Mouse (Mus musculus) hindbrain, embryonic 15.5 days (tissue): ENCODE results near the gene Mroh2b. TPM values are rescaled to one million over a fixed set of nuclear protein-coding genes. Genes with fewer than 3 reads are reported as not detected.

Experiments used
- ATAC-seq: fragments of 200-750 bp; cut with Nextera tagmentation; 2 replicates; pipeline ENCODE4 v1.8.0; 2017; ENCODE audit warnings: low read depth, moderate number of reproducible peaks, moderate TSS enrichment; ENCODE audit not compliant: low FRiP score
- H3K27ac ChIP-seq: fragments of 300-500 bp; sonication (generic); replicated peaks from 2 replicates; pipeline ENCODE4 v1.5.1; 2015; ENCODE audit warnings: mild to moderate bottlenecking, inconsistent platforms
- H3K27me3 ChIP-seq: fragments of 300-500 bp; sonication (generic); 2 replicates; pipeline ENCODE4 v1.6.1; 2015; ENCODE audit warnings: control low read depth, inconsistent platforms
- H3K36me3 ChIP-seq: fragments of 300-500 bp; sonication (generic); 2 replicates; pipeline ENCODE4 v1.6.1; 2015; ENCODE audit warnings: control low read depth, inconsistent platforms
- H3K4me1 ChIP-seq: fragments of 300-500 bp; sonication (generic); replicated peaks from 2 replicates; pipeline ENCODE4 v1.6.1; 2015; ENCODE audit warnings: control low read depth, inconsistent platforms
- H3K4me2 ChIP-seq: fragments of 300-500 bp; sonication (generic); 2 replicates; pipeline ENCODE4 v1.6.1; 2015; ENCODE audit warnings: moderate library complexity, mild to moderate bottlenecking, inconsistent platforms
- H3K4me3 ChIP-seq: fragments of 300-500 bp; sonication (generic); 2 replicates; pipeline ENCODE4 v1.5.1; 2015; ENCODE audit warnings: mild to moderate bottlenecking, inconsistent platforms
- H3K9ac ChIP-seq: fragments of 300-500 bp; sonication (generic); 2 replicates; pipeline ENCODE4 v1.6.1; 2015; ENCODE audit warnings: inconsistent platforms
- H3K9me3 ChIP-seq: fragments of 300-500 bp; sonication (generic); 2 replicates; pipeline ENCODE4 v1.6.1; 2016; ENCODE audit warnings: control low read depth, inconsistent platforms
- WGBS: fragments of 180-500 bp; shearing (Covaris S2); methylation state at CpG from one replicate; pipeline ENCODE4 v1.1.7; 2015; 5-methylcytosine and 5-hydroxymethylcytosine counted together
- polyA plus RNA-seq: library from polyadenylated mRNA; unstranded; fragments of >200 nt; fragmentation: Nextera tagmentation; extraction: Ambion mirVana; gene quantifications from 2 replicates; pipeline ENCODE4 v1.2.1, GENCODE M21; 2015

The Mroh2b gene
- not detected in 2 replicates for polyA plus RNA-seq

DNA sequence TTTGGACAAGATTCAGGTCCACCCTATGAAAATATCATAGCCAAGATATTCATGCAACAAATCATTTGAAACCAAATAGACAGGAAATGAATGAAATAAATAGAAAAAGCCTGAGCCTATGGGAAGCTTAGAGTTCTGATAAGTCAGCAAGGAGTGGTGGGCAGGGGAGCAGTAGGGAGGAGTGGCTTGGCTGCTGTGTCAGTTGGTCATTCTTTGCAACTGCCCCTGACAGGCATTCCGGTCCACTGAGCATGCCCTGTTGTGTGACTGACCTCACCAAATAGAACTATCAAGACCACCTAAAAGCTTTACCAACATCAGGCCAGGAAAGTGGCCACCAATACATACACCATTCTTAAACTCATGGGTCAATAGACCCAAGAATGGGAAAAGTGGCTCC is at the start of gene Mroh2b:
TSS of gene Mroh2b (plus strand) at position 301 of the 400 bp plus-strand sequence.
- H3K4me1 ChIP-seq: no peaks in the 10 kb centered on the region
- H3K4me3 ChIP-seq: no peak within 1 kb of the TSS
- no peak within 1 kb of the TSS for H3K27ac ChIP-seq
- 95% methylated on average over 1 of the region's 1 CpGs for WGBS
- ATAC-seq: no peak
- no peaks in the 10 kb centered on the region for H3K9me3 ChIP-seq
- no peaks in the 10 kb centered on the region for H3K27me3 ChIP-seq
- H3K4me2 ChIP-seq: no peak within 1 kb of the TSS
- H3K9ac ChIP-seq: no peak within 1 kb of the TSS
- no peaks in the 10 kb centered on the region for H3K36me3 ChIP-seq

DNA sequence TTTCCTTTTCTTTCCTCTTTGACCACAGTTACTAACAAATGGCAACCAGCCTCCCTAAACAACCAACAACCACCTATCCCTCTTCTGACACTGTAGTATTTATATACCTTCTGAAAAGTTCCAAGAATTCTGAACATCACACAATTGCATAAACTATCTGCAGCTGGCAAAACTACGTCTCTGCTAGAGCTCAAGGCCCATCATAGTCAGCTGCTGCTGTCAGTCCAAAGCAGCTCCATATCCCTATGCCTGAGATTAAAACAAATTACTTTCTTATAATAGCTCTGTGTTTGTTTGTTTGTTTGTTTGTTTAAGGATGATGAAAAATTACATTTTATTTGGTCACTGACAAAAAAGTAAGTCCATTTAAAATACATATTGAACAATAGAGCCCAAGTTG is 48.5 kb upstream of the Mroh2b start:
- H3K9me3 ChIP-seq: no peaks in the 10 kb centered on the region
- no peak overlapping the region for H3K4me3 ChIP-seq
- no peak overlapping the region for H3K4me2 ChIP-seq
- WGBS: 92% methylated on average over 1 of the region's 1 CpGs
- H3K27ac ChIP-seq: no peak overlapping the region
- H3K9ac ChIP-seq: no peak overlapping the region
- no peak for ATAC-seq
- H3K36me3 ChIP-seq: no peaks in the 10 kb centered on the region
- no peaks in the 10 kb centered on the region for H3K27me3 ChIP-seq
- no peaks in the 10 kb centered on the region for H3K4me1 ChIP-seq

DNA sequence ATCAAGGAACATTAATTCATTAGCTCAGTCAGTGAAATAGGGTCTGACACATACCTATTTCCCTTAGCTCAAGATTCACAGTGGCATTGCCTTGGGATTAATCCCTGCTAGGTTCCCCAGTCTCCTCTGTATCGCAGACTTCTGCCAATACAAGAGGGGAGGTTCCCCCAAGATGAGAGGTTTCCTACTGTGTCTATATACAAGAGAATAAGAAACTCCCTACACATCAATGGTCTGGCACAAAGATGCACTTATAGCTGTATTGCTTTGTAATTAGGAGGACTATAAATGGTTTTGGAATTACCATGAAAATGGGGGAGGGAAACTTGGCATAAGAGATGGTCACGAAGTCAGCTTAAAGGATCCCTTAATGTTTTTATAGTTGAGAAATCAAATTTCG is 3.6 kb upstream of the Mroh2b start:
- WGBS: 32% methylated on average over 3 of the region's 3 CpGs
- no peak overlapping the region for H3K4me2 ChIP-seq
- H3K9ac ChIP-seq: no peak overlapping the region
- no peaks in the 10 kb centered on the region for H3K4me1 ChIP-seq
- H3K9me3 ChIP-seq: no peaks in the 10 kb centered on the region
- H3K27ac ChIP-seq: no peak overlapping the region
- no peaks in the 10 kb centered on the region for H3K36me3 ChIP-seq
- no peak for ATAC-seq
- no peaks in the 10 kb centered on the region for H3K27me3 ChIP-seq
- no peak overlapping the region for H3K4me3 ChIP-seq

DNA sequence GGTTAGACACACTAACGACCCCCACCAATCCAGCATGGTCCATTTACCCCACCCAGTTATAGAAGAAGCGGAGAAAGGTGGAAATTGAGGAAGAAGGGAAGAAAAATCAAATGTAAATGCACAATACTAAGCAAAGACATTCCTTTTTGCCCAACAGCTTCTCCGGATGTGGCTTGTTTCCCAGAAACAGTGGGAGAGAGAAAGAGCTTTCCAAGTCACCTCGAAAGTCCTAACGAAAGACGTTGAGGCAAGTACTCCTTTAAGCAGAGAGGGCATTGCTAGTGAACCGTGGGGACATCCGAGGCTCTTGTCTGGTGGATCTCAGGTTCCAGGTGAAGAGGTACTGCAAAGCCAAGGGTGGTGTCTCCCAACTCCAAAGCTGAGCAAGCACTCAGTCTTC is 36.2 kb downstream of the Mroh2b start:
- Histone ChIP-seq H3K9me3 (no peaks in the 10 kb centered on the region), H3K9ac (no peak overlapping the region), H3K27me3 (no peaks in the 10 kb centered on the region), H3K36me3 (no peaks in the 10 kb centered on the region), H3K4me3 (no peak overlapping the region), H3K4me2 (no peak overlapping the region), H3K4me1 (no peaks in the 10 kb centered on the region), H3K27ac (no peak overlapping the region)
- no peak for ATAC-seq
- WGBS: 83% methylated on average over 8 of the region's 8 CpGs

DNA sequence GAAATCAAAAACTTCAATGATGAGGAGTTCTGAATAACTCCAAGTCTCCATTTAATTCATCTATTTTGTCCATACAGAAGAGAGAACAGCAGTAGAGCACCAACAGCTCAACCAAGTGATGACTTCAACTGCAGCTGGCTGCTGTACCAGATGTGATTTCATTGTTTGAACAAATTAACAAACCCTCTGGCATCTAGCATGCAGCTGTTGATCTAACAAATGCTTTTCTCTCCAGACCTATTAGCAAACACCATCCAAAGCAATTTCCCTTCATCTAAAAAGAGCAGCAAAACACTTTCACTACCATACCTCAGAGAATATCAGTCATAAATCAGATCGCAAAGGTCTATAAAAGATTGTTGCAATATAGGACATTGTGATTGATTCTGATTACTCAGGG is 74.8 kb downstream of the Mroh2b start:
- Histone ChIP-seq H3K4me3 (no peak overlapping the region), H3K36me3 (no peaks in the 10 kb centered on the region), H3K9ac (no peak overlapping the region), H3K9me3 (no peaks in the 10 kb centered on the region), H3K4me2 (no peak overlapping the region), H3K27me3 (no peaks in the 10 kb centered on the region), H3K27ac (no peak overlapping the region), H3K4me1 (no peaks in the 10 kb centered on the region)
- no peak for ATAC-seq
- 89% methylated on average over 1 of the region's 1 CpGs for WGBS

DNA sequence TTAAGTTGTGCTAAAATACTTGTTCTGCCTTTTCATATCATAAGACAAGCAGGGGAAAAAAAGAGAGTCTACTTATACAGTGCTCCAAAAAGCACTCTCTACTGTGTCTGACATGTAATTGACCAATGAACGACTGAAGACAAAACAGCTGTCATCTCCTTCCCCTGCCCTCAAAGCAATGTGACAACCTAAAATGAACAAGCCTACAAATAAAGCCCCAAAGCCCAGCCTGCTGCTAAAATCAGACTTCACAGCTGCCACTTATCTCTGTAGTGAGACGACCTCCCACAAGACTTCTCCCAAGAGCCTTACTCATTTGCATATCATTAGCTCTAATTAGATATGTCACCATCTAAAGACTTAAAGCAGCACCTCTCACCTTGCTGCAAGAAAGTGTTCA is 104.4 kb downstream of the Mroh2b start:
- 28% methylated on average over 2 of the region's 2 CpGs for WGBS
- Histone ChIP-seq H3K9me3 (no peaks in the 10 kb centered on the region), H3K4me2 (no peak overlapping the region), H3K36me3 (no peaks in the 10 kb centered on the region), H3K4me1 (no peaks in the 10 kb centered on the region), H3K27me3 (no peaks in the 10 kb centered on the region), H3K9ac (no peak overlapping the region), H3K4me3 (no peak overlapping the region), H3K27ac (no peak overlapping the region)
- ATAC-seq: no peak

DNA sequence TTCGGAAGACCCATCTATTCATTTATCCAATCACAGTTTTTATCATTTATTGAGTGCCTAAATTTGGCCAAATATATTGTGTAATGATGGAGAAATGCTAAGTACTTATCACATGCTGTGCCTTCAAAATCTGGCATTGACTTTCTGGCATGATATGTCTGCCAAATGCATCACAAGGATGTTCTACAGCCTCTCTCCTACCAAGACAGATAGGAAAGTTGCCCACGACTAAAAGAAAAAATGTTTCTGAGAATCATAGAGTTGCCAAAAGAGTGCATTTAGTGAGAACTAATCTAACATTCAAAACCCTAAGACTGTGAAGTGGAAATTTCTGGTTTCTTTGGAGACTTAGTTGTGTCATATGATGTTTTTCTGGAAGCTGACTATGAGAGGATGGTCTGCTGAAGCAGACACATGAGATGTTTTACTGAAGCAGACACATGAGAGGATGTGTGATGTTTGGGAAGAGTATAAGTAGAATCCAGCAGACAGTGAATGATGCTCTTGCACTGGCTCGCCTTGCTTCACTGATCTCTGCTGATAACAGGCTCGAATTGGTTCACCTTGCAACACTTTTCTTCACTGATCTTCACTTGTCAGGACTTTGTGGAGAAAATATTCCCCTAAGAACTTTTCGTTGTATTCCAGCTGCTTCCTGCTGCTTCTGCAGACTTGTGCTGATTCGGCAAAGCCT is 105.1 kb downstream of the Mroh2b start:
- no peak overlapping the region for H3K9ac ChIP-seq
- ATAC-seq: no peak
- H3K27me3 ChIP-seq: no peaks in the 10 kb centered on the region
- no peaks in the 10 kb centered on the region for H3K36me3 ChIP-seq
- no peaks in the 10 kb centered on the region for H3K4me1 ChIP-seq
- no peak overlapping the region for H3K4me3 ChIP-seq
- no peak overlapping the region for H3K27ac ChIP-seq
- no peak overlapping the region for H3K4me2 ChIP-seq
- 86% methylated on average over 6 of the region's 6 CpGs for WGBS
- H3K9me3 ChIP-seq: no peaks in the 10 kb centered on the region

DNA sequence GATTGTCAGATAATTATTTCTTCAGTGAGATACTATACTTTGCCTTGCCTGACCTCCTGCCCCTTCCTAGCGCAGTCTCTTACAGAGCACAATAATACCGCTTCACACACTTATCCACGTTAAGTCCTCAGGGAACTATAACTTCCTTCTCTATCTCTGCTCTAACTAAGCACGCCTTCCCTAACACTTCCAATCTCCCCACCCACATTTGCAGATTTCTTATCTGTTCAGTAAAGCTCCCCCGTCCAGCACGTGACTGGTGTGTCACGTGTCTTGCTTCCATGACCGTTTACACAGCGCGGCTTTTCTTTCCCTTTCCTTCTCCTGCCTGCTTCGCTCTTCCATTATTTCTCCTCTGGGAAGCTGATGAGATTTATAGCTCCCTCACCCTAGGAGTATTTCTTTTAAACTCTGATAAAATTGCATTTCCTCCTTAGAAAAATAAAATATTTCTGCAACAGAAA is 111.1 kb downstream of the Mroh2b start:
- H3K27ac ChIP-seq: no peak overlapping the region
- no peak for ATAC-seq
- H3K9ac ChIP-seq: no peak overlapping the region
- no peaks in the 10 kb centered on the region for H3K9me3 ChIP-seq
- H3K4me3 ChIP-seq: no peak overlapping the region
- H3K27me3 ChIP-seq: no peaks in the 10 kb centered on the region
- no peaks in the 10 kb centered on the region for H3K36me3 ChIP-seq
- no peak overlapping the region for H3K4me2 ChIP-seq
- H3K4me1 ChIP-seq: no peaks in the 10 kb centered on the region
- WGBS: 82% methylated on average over 11 of the region's 11 CpGs

Other genes starting within 250 kb of the Mroh2b start
- gene C6, start 171.6 kb upstream of the Mroh2b start, polyA plus RNA-seq: not detected in 2 replicates
- gene C7, start 165.0 kb downstream of the Mroh2b start, polyA plus RNA-seq: 0.19 TPM in 1 of 2 replicates, not detected in the other
- gene Card6, start 209.8 kb downstream of the Mroh2b start, polyA plus RNA-seq: 0.58 and 0.64 TPM in 2 replicates
- gene Rpl37, start 217.9 kb downstream of the Mroh2b start, polyA plus RNA-seq: 309 and 316 TPM in 2 replicates
- 13.7 and 14.1 TPM in 2 replicates for gene Prkaa1, start 245.1 kb downstream of the Mroh2b start, polyA plus RNA-seq